Mouse (Mus musculus) E14TG2a.4 (cell line): Measurements from ENCODE around the gene Abca7.

Source experiments
- H3K27me3 ChIP-seq: 2 replicates; pipeline ENCODE4 v1.6.1; 2014; ENCODE audit warnings: low read length, control low read depth; ENCODE audit not compliant: insufficient read depth
- H3K36me3 ChIP-seq: 2 replicates; pipeline ENCODE4 v1.6.1; 2014; ENCODE audit warnings: low read length, control low read depth; ENCODE audit not compliant: insufficient read depth
- H3K4me1 ChIP-seq: replicated peaks from 2 replicates; pipeline ENCODE4 v1.6.1; 2014; ENCODE audit warnings: low read depth, low read length, control low read depth
- H3K4me3 ChIP-seq: replicated peaks from 2 replicates; pipeline ENCODE4 v1.5.1; 2014; ENCODE audit warnings: mild to moderate bottlenecking, low read length
- H3K9me3 ChIP-seq: 2 replicates; pipeline ENCODE4 v1.6.1; 2014; ENCODE audit warnings: low read length, control low read depth
- CTCF ChIP-seq: conservative IDR thresholded peaks from 2 replicates; pipeline ENCODE4 v1.5.1; 2014; ENCODE audit warnings: low read length
- NANOG ChIP-seq: IDR thresholded peaks from 2 replicates; pipeline ENCODE4 v1.6.1; 2014; ENCODE audit warnings: borderline replicate concordance, low read length, mixed read lengths
- POU5F1 ChIP-seq: IDR thresholded peaks from 2 replicates; pipeline ENCODE4 v1.6.1; 2014; ENCODE audit warnings: low read length, borderline replicate concordance

Gene Abca7

GRCm38 (mm10) chr10:80063104-80063503 is 66.8 kb downstream of the Abca7 start:
- peaks cover 100% of the 10 kb centered on the region for H3K36me3 ChIP-seq
- TF ChIP-seq NANOG (no peak), POU5F1 (no peak), CTCF (no peak)
- H3K9me3 ChIP-seq: no peaks in the 10 kb centered on the region
- H3K4me1 ChIP-seq: peaks cover 72% of the 10 kb centered on the region
- no peaks in the 10 kb centered on the region for H3K27me3 ChIP-seq
- H3K4me3 ChIP-seq: no peak overlapping the region

- Histone ChIP-seq H3K4me1 (peaks cover 69% of the 10 kb centered on the region), H3K4me3 (no peak overlapping the region; the same call in 1 of the 2 replicates)
- TF ChIP-seq CTCF: peak; percentile 34
- TF ChIP-seq NANOG: no peak
- no peak for TF ChIP-seq POU5F1
These were observed 67.8 kb downstream of the Abca7 start for GRCm38 (mm10) chr10:80063877-80064650.

More at GRCm38 (mm10) chr10:80063877-80064650, 67.8 kb downstream of the Abca7 start:
- no peaks in the 10 kb centered on the region for H3K27me3 ChIP-seq
- no peaks in the 10 kb centered on the region for H3K9me3 ChIP-seq
- peaks cover 97% of the 10 kb centered on the region for H3K36me3 ChIP-seq
